Mouse (Mus musculus): ENCODE results near the gene Kif5c. TPM values are rescaled to one million over a fixed set of nuclear protein-coding genes. Genes with fewer than 3 reads are reported as not detected.

Gene Kif5c
- polyA plus RNA-seq, 1 experiment from 2014 or later = 178 TPM

DNA sequence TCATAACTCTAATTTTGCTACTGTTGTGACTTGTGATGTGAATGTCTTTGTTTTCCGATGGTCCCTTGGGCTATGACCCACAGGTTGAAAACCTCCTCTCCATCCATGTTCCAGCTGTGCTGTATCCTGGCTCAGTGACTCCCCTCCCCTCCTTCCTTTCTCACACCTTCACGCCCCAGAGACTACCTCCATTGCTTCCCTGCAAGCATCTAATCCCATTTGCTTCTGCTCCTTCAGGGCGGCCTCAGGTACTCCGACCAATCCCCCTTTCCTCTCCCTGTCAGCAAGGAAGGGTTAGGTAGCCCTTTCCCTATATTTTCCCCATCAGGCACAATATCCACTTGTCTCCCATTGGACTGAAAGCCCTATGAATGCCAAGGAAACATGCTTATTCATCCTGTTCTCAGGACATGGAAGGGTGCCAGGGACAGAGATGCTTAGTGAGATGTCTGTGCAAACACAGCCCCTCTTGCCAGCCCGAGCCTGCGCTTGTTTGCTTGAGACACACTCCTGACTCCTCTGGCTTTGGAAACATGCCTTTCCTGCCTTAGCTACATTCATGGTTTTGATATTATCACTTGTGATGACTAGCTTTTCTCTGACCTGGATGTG is 9.1 kb downstream of the Kif5c start:
- no peak overlapping the region for H3K9ac ChIP-seq
- H3K27me3 ChIP-seq = no peaks in the 10 kb centered on the region
- WGBS = 74% methylated on average over 6 of the region's 6 CpGs
- no peak overlapping the region for H3K4me3 ChIP-seq
- peaks cover 9% of the 10 kb centered on the region for H3K36me3 ChIP-seq
- H3K27ac ChIP-seq = peak overlapping the region; percentile 37
- H3K4me1 ChIP-seq (replicated peaks) = peaks cover 70% of the 10 kb centered on the region
- H3K4me2 ChIP-seq = no peak overlapping the region
- ATAC-seq (ENCODE audit: low FRiP score) = 0 out of 2 replicates have a peak, but pooled peaks have one; percentile 43
- H3K9me3 ChIP-seq = no peaks in the 10 kb centered on the region

- Histone ChIP-seq H3K9me3 (no peaks in the 10 kb centered on the region), H3K9ac (no peak overlapping the region), H3K27ac (0 out of 2 replicates have a peak overlapping the region, but pooled peaks have one; percentile 37), H3K36me3 (peaks cover 2% of the 10 kb centered on the region; the same call in 1 of the 2 replicates), H3K4me1 (replicated peaks) (peaks cover 76% of the 10 kb centered on the region), H3K4me2 (0 out of 2 replicates have a peak overlapping the region, but pooled peaks have one; percentile 3), H3K27me3 (no peaks in the 10 kb centered on the region), H3K4me3 (no peak overlapping the region)
- 59% methylated on average over 12 of the region's 12 CpGs for WGBS
- no peak for ATAC-seq (ENCODE audit: low FRiP score)
Measured at GRCm38 (mm10) chr2:49629181-49629580, 10.1 kb downstream of the Kif5c start.

DNA sequence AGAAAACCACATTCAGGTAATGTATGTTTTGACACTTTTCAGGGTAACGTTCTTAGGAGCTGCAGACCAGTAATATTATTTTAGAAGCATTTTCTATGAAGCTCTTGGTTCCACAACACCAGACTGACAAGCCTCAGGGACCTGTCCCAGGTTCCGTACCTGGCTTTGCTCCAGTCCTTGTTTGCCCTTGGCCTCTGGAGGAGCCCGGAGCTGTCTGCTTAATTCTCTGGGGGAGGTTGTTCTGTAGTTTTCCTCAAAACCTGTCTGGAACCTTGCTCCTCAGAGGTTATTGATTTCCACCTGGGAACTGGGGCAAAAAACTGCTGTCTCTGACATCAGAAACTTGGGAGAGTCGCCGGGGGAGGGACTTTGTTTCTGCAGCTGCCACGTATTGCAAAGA is 11.5 kb downstream of the Kif5c start:
- Histone ChIP-seq H3K4me2 (no peak overlapping the region), H3K27ac (no peak overlapping the region), H3K27me3 (no peaks in the 10 kb centered on the region), H3K4me1 (replicated peaks) (peaks cover 82% of the 10 kb centered on the region), H3K36me3 (0 out of 2 replicates have a peak, but pooled peaks cover 2% of the 10 kb centered on the region), H3K4me3 (no peak overlapping the region), H3K9me3 (no peaks in the 10 kb centered on the region), H3K9ac (no peak overlapping the region)
- no peak for ATAC-seq (ENCODE audit: low FRiP score)
- WGBS = 85% methylated on average over 6 of the region's 6 CpGs

GRCm38 (mm10) chr2:49633231-49633630 is 14.1 kb downstream of the Kif5c start:
- 0 out of 2 replicates have a peak, but pooled peaks cover 2% of the 10 kb centered on the region for H3K36me3 ChIP-seq
- H3K27me3 ChIP-seq = no peaks in the 10 kb centered on the region
- peak overlapping the region; percentile 51 for H3K4me2 ChIP-seq
- peak overlapping the region; percentile 12; the same call in 1 of the 2 replicates for H3K4me3 ChIP-seq
- H3K9ac ChIP-seq = peak overlapping the region; percentile 67
- 13% methylated on average over 9 of the region's 9 CpGs for WGBS
- H3K4me1 ChIP-seq (replicated peaks) = peaks cover 61% of the 10 kb centered on the region
- ATAC-seq (ENCODE audit: low FRiP score) = peak; percentile 78
- H3K9me3 ChIP-seq = no peaks in the 10 kb centered on the region
- H3K27ac ChIP-seq = peak overlapping the region; percentile 90

- H3K27me3 ChIP-seq = no peaks in the 10 kb centered on the region
- peaks cover 8% of the 10 kb centered on the region; the same call in 1 of the 2 replicates for H3K36me3 ChIP-seq
- peak overlapping the region; percentile 44 for H3K27ac ChIP-seq
- peak overlapping the region; percentile 25; the same call in 1 of the 2 replicates for H3K9ac ChIP-seq
- no peak overlapping the region for H3K4me2 ChIP-seq
- 66% methylated on average over 3 of the region's 3 CpGs for WGBS
- H3K9me3 ChIP-seq = no peaks in the 10 kb centered on the region
- no peak for ATAC-seq (ENCODE audit: low FRiP score)
- H3K4me3 ChIP-seq = no peak overlapping the region
- peaks cover 71% of the 10 kb centered on the region for H3K4me1 ChIP-seq (replicated peaks)
Measured at GRCm38 (mm10) chr2:49642761-49643160, 23.7 kb downstream of the Kif5c start.

- Histone ChIP-seq H3K9me3 (no peaks in the 10 kb centered on the region), H3K9ac (no peak overlapping the region), H3K27me3 (no peaks in the 10 kb centered on the region), H3K4me3 (no peak overlapping the region), H3K4me1 (replicated peaks) (peaks cover 73% of the 10 kb centered on the region), H3K36me3 (peaks cover 8% of the 10 kb centered on the region; the same call in 1 of the 2 replicates), H3K27ac (no peak overlapping the region), H3K4me2 (no peak overlapping the region)
- ATAC-seq (ENCODE audit: low FRiP score) = no peak
- 81% methylated on average over 8 of the region's 8 CpGs for WGBS
Measured at GRCm38 (mm10) chr2:49643756-49644155, 24.7 kb downstream of the Kif5c start.

DNA sequence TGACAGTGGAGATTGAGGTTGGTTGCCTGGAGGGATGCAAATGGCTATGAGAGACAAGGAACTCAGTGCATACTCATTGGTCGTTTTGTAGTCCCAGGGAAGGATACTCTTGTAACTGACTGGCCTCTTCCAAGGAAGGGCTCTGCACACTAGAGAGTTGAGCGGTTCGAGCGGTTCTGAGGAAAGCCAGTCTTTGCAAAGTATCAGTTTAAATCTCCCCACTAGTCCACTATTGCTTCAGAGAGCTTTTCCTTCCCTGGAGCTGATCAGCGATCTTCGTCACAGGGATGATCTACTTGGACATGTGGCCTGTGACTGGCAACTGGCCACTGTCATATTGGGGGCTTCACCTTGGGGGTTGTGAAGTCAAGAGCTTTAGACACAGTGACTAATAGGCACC is 28.5 kb downstream of the Kif5c start:
- ATAC-seq (ENCODE audit: low FRiP score) = no peak
- WGBS = 79% methylated on average over 6 of the region's 6 CpGs
- Histone ChIP-seq H3K4me2 (no peak overlapping the region), H3K4me3 (no peak overlapping the region), H3K36me3 (peaks cover 18% of the 10 kb centered on the region; the same call in 1 of the 2 replicates), H3K4me1 (replicated peaks) (peaks cover 67% of the 10 kb centered on the region), H3K27ac (no peak overlapping the region), H3K9me3 (no peaks in the 10 kb centered on the region), H3K27me3 (no peaks in the 10 kb centered on the region), H3K9ac (no peak overlapping the region)

DNA sequence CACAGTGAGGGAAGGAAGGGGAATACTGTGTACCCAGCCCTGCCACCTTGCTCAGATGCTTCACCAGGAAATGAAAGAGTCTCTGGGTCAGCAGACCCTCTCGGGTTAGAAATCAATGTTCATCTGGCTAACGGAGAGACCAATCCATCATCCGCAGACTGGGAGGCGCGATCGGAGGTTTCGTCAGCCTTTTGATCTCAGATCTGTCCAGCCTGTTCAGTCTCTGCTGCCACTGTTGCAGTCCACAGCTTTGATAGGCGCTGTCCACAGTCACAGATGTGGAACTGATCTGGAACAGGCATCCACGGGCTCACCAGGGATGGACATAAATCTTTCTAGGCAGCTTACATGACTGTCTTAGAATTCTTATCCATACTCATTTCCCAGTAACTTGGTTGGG is 29.2 kb downstream of the Kif5c start:
- H3K4me3 ChIP-seq = no peak overlapping the region
- no peaks in the 10 kb centered on the region for H3K9me3 ChIP-seq
- 62% methylated on average over 9 of the region's 9 CpGs for WGBS
- no peak overlapping the region for H3K4me2 ChIP-seq
- no peak for ATAC-seq (ENCODE audit: low FRiP score)
- H3K36me3 ChIP-seq = peaks cover 20% of the 10 kb centered on the region; the same call in 1 of the 2 replicates
- no peaks in the 10 kb centered on the region for H3K27me3 ChIP-seq
- no peak overlapping the region for H3K9ac ChIP-seq
- H3K27ac ChIP-seq = 0 out of 2 replicates have a peak overlapping the region, but pooled peaks have one; percentile 24
- H3K4me1 ChIP-seq (replicated peaks) = peaks cover 59% of the 10 kb centered on the region

DNA sequence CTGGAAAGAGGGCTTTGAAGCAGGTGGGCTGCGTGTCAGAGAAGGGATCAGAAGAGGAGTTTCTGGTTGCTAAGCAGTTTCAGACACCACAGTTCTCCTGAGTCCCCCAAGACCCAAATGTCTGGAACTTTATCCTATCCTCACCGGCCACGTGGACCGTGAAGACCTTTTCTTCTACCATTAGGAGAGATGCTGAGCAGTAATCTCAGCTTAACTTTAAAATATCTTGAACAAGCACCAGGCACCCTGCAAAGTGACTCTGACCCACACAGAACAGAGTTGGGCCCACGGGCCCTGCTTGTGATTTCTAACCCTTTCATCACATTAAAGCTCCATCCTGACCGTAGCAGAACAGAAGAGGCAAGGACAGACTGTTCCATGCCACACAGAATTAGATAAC is 29.7 kb downstream of the Kif5c start:
- no peak overlapping the region for H3K4me3 ChIP-seq
- 90% methylated on average over 6 of the region's 6 CpGs for WGBS
- H3K9ac ChIP-seq = no peak overlapping the region
- H3K27ac ChIP-seq = 0 out of 2 replicates have a peak overlapping the region, but pooled peaks have one; percentile 13
- peaks cover 56% of the 10 kb centered on the region for H3K4me1 ChIP-seq (replicated peaks)
- H3K36me3 ChIP-seq = peaks cover 19% of the 10 kb centered on the region; the same call in 1 of the 2 replicates
- H3K27me3 ChIP-seq = no peaks in the 10 kb centered on the region
- H3K9me3 ChIP-seq = no peaks in the 10 kb centered on the region
- H3K4me2 ChIP-seq = no peak overlapping the region
- no peak for ATAC-seq (ENCODE audit: low FRiP score)

- 74% methylated on average over 10 of the region's 10 CpGs for WGBS
- no peaks in the 10 kb centered on the region for H3K9me3 ChIP-seq
- ATAC-seq (ENCODE audit: low FRiP score) = no peak
- H3K27me3 ChIP-seq = no peaks in the 10 kb centered on the region
- no peak overlapping the region for H3K4me3 ChIP-seq
- H3K9ac ChIP-seq = no peak overlapping the region
- H3K36me3 ChIP-seq = peaks cover 15% of the 10 kb centered on the region; the same call in 1 of the 2 replicates
- no peak overlapping the region for H3K4me2 ChIP-seq
- H3K27ac ChIP-seq = 0 out of 2 replicates have a peak overlapping the region, but pooled peaks have one; percentile 13
- H3K4me1 ChIP-seq (replicated peaks) = peaks cover 57% of the 10 kb centered on the region
Measured at GRCm38 (mm10) chr2:49649211-49649610, 30.1 kb downstream of the Kif5c start.

DNA sequence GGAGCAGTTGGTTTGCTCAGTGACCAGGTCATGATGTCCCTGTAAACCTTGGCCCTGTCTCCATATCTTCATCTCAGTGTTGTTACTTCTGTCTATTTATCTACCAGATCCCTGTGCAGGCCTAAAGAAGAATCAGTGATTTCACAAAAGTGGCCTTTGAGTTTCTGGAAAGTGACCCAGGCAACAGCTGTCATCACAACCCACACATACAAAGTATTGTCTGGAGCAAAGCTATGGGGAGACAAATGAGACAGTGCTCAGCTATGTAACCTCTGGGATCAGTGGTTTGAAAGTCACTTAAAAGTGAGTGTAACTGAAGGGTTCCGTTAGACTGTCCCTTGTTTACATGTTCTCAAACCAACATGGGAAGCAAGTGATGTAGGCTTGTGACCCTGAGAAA is 32.6 kb downstream of the Kif5c start:
- WGBS = 83% methylated on average over 1 of the region's 1 CpGs
- Histone ChIP-seq H3K27ac (no peak overlapping the region), H3K9me3 (no peaks in the 10 kb centered on the region), H3K9ac (no peak overlapping the region), H3K36me3 (peaks cover 12% of the 10 kb centered on the region; the same call in 1 of the 2 replicates), H3K27me3 (no peaks in the 10 kb centered on the region), H3K4me3 (no peak overlapping the region), H3K4me1 (replicated peaks) (peaks cover 69% of the 10 kb centered on the region), H3K4me2 (no peak overlapping the region)
- ATAC-seq (ENCODE audit: low FRiP score) = no peak

DNA sequence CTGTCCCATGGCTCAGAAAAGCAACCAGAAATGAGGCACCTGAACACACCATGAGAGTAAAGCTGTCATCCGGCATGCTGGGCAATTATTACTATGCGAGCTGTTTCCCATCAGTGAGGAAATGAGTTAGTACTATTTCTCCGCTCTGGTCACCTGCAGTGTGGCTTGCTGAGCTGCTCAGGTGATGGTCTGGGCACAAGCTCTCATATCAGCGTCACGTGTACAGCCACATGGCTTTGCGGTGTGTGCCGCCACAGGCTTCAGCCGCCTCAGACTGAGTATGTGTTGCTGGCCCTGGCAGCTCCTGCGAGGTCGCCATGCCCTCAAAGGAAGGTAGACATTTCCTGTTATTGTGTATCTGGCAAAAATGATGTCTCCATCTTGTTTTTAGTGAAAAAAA is 35.5 kb downstream of the Kif5c start:
- H3K4me2 ChIP-seq = no peak overlapping the region
- ATAC-seq (ENCODE audit: low FRiP score) = peak; percentile 43; the same call in 1 of the 2 replicates
- H3K4me3 ChIP-seq = no peak overlapping the region
- H3K27ac ChIP-seq = peak overlapping the region; percentile 65
- H3K9me3 ChIP-seq = no peaks in the 10 kb centered on the region
- 0 out of 2 replicates have a peak overlapping the region, but pooled peaks have one; percentile 19 for H3K9ac ChIP-seq
- H3K36me3 ChIP-seq = peaks cover 12% of the 10 kb centered on the region; the same call in 1 of the 2 replicates
- H3K27me3 ChIP-seq = no peaks in the 10 kb centered on the region
- 79% methylated on average over 10 of the region's 10 CpGs for WGBS
- H3K4me1 ChIP-seq (replicated peaks) = peaks cover 69% of the 10 kb centered on the region

Measured in hindbrain, embryonic 13.5 days (tissue).